Mouse (Mus musculus) ES-E14 (cell line): Measurements from ENCODE around the gene Pnkd. TPM values are rescaled to one million over a fixed set of nuclear protein-coding genes. Genes with fewer than 3 reads are reported as not detected.

Source experiments
- DNase-seq: peaks from one replicate; pipeline ENCODE4 v3.0.0-alpha.2; 2013; ENCODE audit warnings: low read depth, low spot score
- H3K27ac ChIP-seq: 2 replicates; pipeline ENCODE4 v1.5.1; 2012; ENCODE audit warnings: low read depth, mild to moderate bottlenecking, low read length, moderate library complexity, mixed read lengths; ENCODE audit not compliant: poor library complexity, insufficient read depth, severe bottlenecking
- H3K36me3 ChIP-seq: 2 replicates; pipeline ENCODE4 v1.6.1; 2012; ENCODE audit warnings: mild to moderate bottlenecking, low read length, moderate library complexity, mixed read lengths; ENCODE audit not compliant: control insufficient read depth, poor library complexity, insufficient read depth, severe bottlenecking
- H3K4me1 ChIP-seq, 2 experiments: fragments of 150-350 bp in 1 of 2; sonication (generic) in 1 of 2; 2 replicates each; pipeline ENCODE4 v1.6.1; 2012; ENCODE audit warnings: low read length in 2 of 2, mild to moderate bottlenecking in 1 of 2, mixed read lengths in 1 of 2; ENCODE audit not compliant: control insufficient read depth in 2 of 2, insufficient read depth in 2 of 2, poor library complexity in 1 of 2
- H3K4me3 ChIP-seq, 2 experiments: fragments of 150-350 bp in 1 of 2; sonication (generic) in 1 of 2; 2 replicates each; pipeline ENCODE4 v1.5.1; 2012; ENCODE audit warnings: low read length in 2 of 2, low read depth in 1 of 2, mild to moderate bottlenecking in 1 of 2, mixed read lengths in 1 of 2; ENCODE audit not compliant: insufficient read depth in 1 of 2, poor library complexity in 1 of 2, severe bottlenecking in 1 of 2
- H3K9ac ChIP-seq: 2 replicates; pipeline ENCODE4 v1.6.1; 2012; ENCODE audit warnings: low read depth, mild to moderate bottlenecking, low read length, mixed read lengths; ENCODE audit not compliant: poor library complexity, insufficient read depth, severe bottlenecking
- H3K9me3 ChIP-seq: fragments of 150-350 bp; sonication (generic); 2 replicates; pipeline ENCODE4 v1.6.1; 2012; ENCODE audit warnings: low read depth, mild to moderate bottlenecking, low read length; ENCODE audit not compliant: control insufficient read depth, insufficient read depth
- CHD2 ChIP-seq: IDR thresholded peaks from 2 replicates; pipeline ENCODE4 v1.6.1; 2014; ENCODE audit warnings: mild to moderate bottlenecking, low read depth, low read length, inconsistent platforms
- HCFC1 ChIP-seq: IDR thresholded peaks from 2 replicates; pipeline ENCODE4 v1.6.1; 2012; ENCODE audit warnings: low read length, inconsistent platforms, borderline replicate concordance; ENCODE audit not compliant: insufficient read depth
- MAFK ChIP-seq: IDR thresholded peaks from 2 replicates; pipeline ENCODE4 v1.6.1; 2014; ENCODE audit warnings: mild to moderate bottlenecking, low read depth, low read length, inconsistent platforms; ENCODE audit not compliant: insufficient read depth
- ZC3H11A ChIP-seq: IDR thresholded peaks from 2 replicates; pipeline ENCODE4 v1.6.1; 2012; ENCODE audit warnings: low read depth, mild to moderate bottlenecking, inconsistent platforms, low read length, borderline replicate concordance
- ZNF384 ChIP-seq: IDR thresholded peaks from 2 replicates; pipeline ENCODE4 v1.6.1; 2012; ENCODE audit warnings: low read depth, low read length, inconsistent platforms
- in situ Hi-C, 2 experiments: fragments of 600-800 bp; cut with MboI; formaldehyde crosslinking; loops; one replicate each; pipeline ENCODE4 v1.15.1; 2025; ENCODE audit warnings: low sequenced_read_pairs in 2 of 2, inconsistent platforms in 1 of 2; ENCODE audit not compliant: unreplicated experiment in 2 of 2
- total RNA-seq: library from RNA; depleted of rRNA; stranded (reverse); fragments of 300-350 nt; gene quantifications from 2 replicates; pipeline ENCODE4 v1.2.3, GENCODE M21; 2012; rRNA removed

The Pnkd gene
- total RNA-seq, 1 experiment, result 63.9 TPM

DNA sequence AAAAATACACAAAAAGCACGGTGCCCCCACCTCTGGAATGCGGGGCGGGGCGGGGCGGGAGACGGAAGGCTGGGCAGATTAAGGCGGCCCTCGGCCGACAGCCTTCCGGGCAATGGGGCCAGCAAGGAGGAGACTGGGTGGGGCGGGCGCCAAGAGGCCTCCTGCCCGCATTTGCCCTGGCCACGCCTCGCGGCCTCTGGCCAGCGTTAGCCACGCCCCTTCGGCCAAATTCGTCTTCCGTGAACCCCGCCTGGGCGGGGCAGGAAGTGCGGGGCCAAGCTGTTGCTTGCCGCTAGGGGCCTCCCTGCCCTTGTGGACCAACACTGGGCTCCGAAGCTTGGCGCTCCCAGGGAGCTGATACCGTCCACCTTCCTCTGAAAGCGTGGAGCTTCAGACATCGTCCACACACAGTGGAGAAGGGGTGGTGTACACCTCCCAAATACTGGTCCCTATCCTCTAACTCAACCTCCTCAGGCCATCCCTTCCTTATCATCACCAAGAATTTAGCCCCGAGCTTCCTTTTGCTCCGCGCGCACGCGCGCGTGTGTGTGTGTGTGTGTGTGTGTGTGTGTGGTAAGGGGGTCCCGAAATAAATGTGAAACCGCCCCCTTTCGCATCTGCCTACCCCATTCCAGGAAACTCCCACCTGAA is 112.7 kb downstream of the Pnkd start:
- peak overlapping the region; percentile 71 for H3K9ac ChIP-seq
- DNase-seq, result peak; percentile 86
- H3K4me3 ChIP-seq, result peak overlapping the region; percentile 45 to 61
- TF ChIP-seq HCFC1, result 0 out of 2 replicates have a peak, but pooled peaks have one; percentile 50
- no peak for TF ChIP-seq MAFK
- H3K9me3 ChIP-seq, result no peaks in the 10 kb centered on the region
- peak overlapping the region; percentile 79 for H3K27ac ChIP-seq
- H3K4me1 ChIP-seq, result peaks cover 0 to 17% of the 10 kb centered on the region in 2 experiments; a peak in 1 of 4 replicates
- H3K36me3 ChIP-seq, result peaks cover 14% of the 10 kb centered on the region; the same call in 1 of the 2 replicates
- in situ Hi-C loops, result no loop called here

GRCm38 (mm10) chr1:74397919-74398451 is 113.3 kb downstream of the Pnkd start:
- TF ChIP-seq MAFK (no peak), HCFC1 (no peak), ZC3H11A (0 out of 2 replicates have a peak, but pooled peaks have one; percentile 13)
- H3K9ac ChIP-seq, result peak overlapping the region; percentile 71
- peak; percentile 63 for DNase-seq
- in situ Hi-C loops, result no loop called here
- H3K9me3 ChIP-seq, result no peaks in the 10 kb centered on the region
- H3K4me3 ChIP-seq, result peak overlapping the region; percentile 45 to 61
- peaks cover 0 to 13% of the 10 kb centered on the region in 2 experiments; a peak in 1 of 4 replicates for H3K4me1 ChIP-seq
- H3K36me3 ChIP-seq, result peaks cover 14% of the 10 kb centered on the region; the same call in 1 of the 2 replicates
- H3K27ac ChIP-seq, result peak overlapping the region; percentile 56

DNA sequence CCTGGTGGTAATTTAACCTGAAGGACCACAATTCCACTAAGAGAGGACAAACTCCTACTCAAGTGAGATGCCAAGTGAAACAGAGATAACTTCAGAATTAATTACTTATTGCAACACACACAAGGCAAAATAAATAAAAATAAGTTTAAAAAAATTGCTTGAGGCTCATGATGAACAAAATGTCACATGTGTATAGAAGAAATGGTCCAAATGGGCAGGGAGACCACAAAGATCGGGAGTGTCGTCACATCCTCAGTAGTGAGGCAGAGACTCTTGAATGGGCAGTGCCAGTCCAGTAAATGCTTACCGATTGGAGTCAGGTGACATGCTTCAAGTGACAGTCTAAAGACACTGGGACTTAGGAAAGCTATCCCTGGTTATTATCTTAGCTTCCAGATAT is 115.8 kb downstream of the Pnkd start:
- Histone ChIP-seq H3K27ac (no peak overlapping the region), H3K9me3 (no peaks in the 10 kb centered on the region), H3K36me3 (no peaks in the 10 kb centered on the region), H3K9ac (no peak overlapping the region), H3K4me3 (no peak overlapping the region), H3K4me1 (peaks cover 0 to 3% of the 10 kb centered on the region in 2 experiments; a peak in 1 of 4 replicates)
- in situ Hi-C loops, result no loop called here
- no peak for TF ChIP-seq MAFK
- TF ChIP-seq ZNF384, result no peak
- no peak for TF ChIP-seq HCFC1
- TF ChIP-seq ZC3H11A, result no peak
- TF ChIP-seq CHD2, result no peak
- no peak for DNase-seq

GRCm38 (mm10) chr1:74401015-74401702 is 116.4 kb downstream of the Pnkd start:
- TF ChIP-seq ZNF384, result no peak
- TF ChIP-seq HCFC1, result no peak
- TF ChIP-seq CHD2, result no peak
- TF ChIP-seq ZC3H11A, result no peak
- no peak for TF ChIP-seq MAFK
- no peak overlapping the region for H3K27ac ChIP-seq
- no peak overlapping the region for H3K4me3 ChIP-seq

More at GRCm38 (mm10) chr1:74401015-74401702, 116.4 kb downstream of the Pnkd start:
- in situ Hi-C loops, result no loop called here
- Histone ChIP-seq H3K4me1 (peaks cover 0 to 3% of the 10 kb centered on the region in 2 experiments; a peak in 1 of 4 replicates), H3K9me3 (no peaks in the 10 kb centered on the region), H3K9ac (no peak overlapping the region), H3K36me3 (no peaks in the 10 kb centered on the region)
- no peak for DNase-seq

Other genes starting within 250 kb of the Pnkd start
- 9.5 and 10.0 TPM in 2 replicates for gene Tns1, start 160.5 kb upstream of the Pnkd start, total RNA-seq
- 0.11 TPM in 1 of 2 replicates, not detected in the other for gene Rufy4, start 159.4 kb upstream of the Pnkd start, total RNA-seq
- 0.22 TPM in 1 of 2 replicates, not detected in the other for gene Cxcr2, start 130.9 kb upstream of the Pnkd start, total RNA-seq
- gene Cxcr1, start 90.3 kb upstream of the Pnkd start, total RNA-seq, result 0.21 TPM in 1 of 2 replicates, not detected in the other
- 67.5 and 100 TPM in 2 replicates for gene Arpc2, start 48.8 kb upstream of the Pnkd start, total RNA-seq
- 0.45 and 0.95 TPM in 2 replicates for gene Gpbar1, start 6.4 kb upstream of the Pnkd start, total RNA-seq
- 127 and 138 TPM in 2 replicates for gene Aamp, start 192 bp upstream of the Pnkd start, total RNA-seq
- 38.0 and 41.9 TPM in 2 replicates for gene Tmbim1, start 20.7 kb downstream of the Pnkd start, total RNA-seq
- 7.3 and 9.1 TPM in 2 replicates for gene Catip, start 77.2 kb downstream of the Pnkd start, total RNA-seq
- 19.9 and 44.4 TPM in 2 replicates for gene Slc11a1, start 90.3 kb downstream of the Pnkd start, total RNA-seq
- 17.3 and 17.9 TPM in 2 replicates for gene Ctdsp1, start 106.6 kb downstream of the Pnkd start, total RNA-seq
- gene Vil1, start 124.4 kb downstream of the Pnkd start, total RNA-seq, result 1.2 and 1.4 TPM in 2 replicates
- gene Cnot9, start 221.1 kb downstream of the Pnkd start, total RNA-seq, result 41.1 and 57.1 TPM in 2 replicates